Mouse (Mus musculus) olfactory bulb, adult 2 months (tissue): ENCODE measurements at regions not wholly inside any gene's neighbourhood (a gene's known extent, or its start where the extent isn't known, plus 50 kb on each side); places are given as distances from the start of the nearest gene placed in this dataset.

ENCODE experiments used
- CTCF ChIP-seq: fragments of 200-500 bp; IDR thresholded peaks from 2 replicates; pipeline ENCODE4 v1.5.1; 2012; ENCODE audit warnings: low read depth, mild to moderate bottlenecking, low read length, moderate library complexity; ENCODE audit not compliant: insufficient read depth
- POLR2A ChIP-seq: fragments of 200-500 bp; IDR thresholded peaks from 2 replicates; pipeline ENCODE4 v1.6.1; 2012; ENCODE audit warnings: mild to moderate bottlenecking, low read depth, low read length, moderate library complexity; ENCODE audit not compliant: insufficient read depth

- TF ChIP-seq CTCF (no peak), POLR2A (no peak)
These were observed 189.7 kb upstream of the 1810046K07Rik start for GRCm38 (mm10) chr9:51518376-51518775.
